Mouse (Mus musculus) liver, embryonic 14.5 days (tissue): ENCODE measurements around the gene Mtmr10.

Experiments used
- CTCF ChIP-seq: IDR thresholded peaks from 2 replicates; pipeline ENCODE4 v1.5.1; 2016; ENCODE audit warnings: antibody characterized with exemption, low read depth, control low read depth
- EP300 ChIP-seq: IDR thresholded peaks from 2 replicates; pipeline ENCODE4 v1.6.1; 2016; ENCODE audit warnings: antibody characterized with exemption, low read depth

- TF ChIP-seq CTCF (no peak), EP300 (no peak)
Observed at GRCm38 (mm10) chr7:64239806-64240315, 47.6 kb upstream of the Mtmr10 start.
